Mouse (Mus musculus): ENCODE data around the gene Zfp831. TPM values are rescaled to one million over a fixed set of nuclear protein-coding genes. Genes with fewer than 3 reads are reported as not detected.

The Zfp831 gene
- total RNA-seq, 2 experiments from 2014 or later: 16.4 to 19.0 TPM

DNA sequence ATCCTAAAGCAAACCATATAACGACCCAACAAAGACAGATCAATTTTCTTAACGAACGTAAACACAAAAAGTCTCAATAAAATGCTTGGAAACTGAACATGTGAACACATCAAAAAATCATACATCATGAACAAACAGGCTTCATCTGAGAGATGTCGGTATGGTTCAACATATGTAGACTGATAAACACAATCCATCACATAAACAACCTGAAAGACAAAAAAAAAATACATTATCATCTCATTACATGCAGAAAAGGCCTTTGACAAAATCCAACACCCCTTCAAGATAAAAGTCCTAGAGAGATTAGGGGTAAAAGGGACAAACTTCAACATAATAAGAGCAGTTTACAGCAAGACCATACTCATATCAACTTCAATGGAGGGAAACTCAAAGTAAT, 74.5 kb downstream of the Zfp831 start:
- no peak for DNase-seq (ENCODE audit: low spot score in 2 of 2)

DNA sequence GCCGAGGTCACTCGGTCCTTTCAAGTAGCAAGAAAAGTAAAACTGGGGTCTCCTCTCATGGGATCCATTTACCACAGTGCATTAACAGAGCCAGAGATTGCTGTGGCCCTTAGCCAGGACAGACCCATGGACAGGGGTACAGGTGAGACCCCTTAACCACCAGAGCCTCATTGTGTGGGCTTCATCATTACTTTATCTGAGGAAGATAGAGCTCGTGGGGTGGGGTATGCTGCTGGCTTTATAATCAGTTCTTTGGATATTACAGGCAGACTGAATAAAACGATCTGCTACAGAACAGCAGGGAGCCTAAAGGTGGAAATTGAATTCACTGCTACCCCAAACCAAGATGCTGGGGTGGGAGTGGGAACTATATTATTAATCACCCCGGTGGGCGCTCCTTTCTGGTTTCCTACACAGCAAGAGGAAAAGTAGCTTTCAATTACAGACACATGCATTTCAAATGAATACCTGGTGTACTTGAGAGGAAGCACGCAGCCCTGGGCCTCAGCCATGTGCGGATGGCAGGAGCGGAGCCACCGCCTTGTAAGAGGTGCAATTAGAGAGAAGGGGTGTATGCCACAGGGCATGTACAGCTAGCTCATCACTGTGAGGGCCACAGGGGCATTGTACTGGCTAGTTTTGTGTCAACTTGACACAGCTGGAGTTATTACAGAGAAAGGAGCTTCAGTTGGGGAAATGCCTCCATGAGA, 83.9 kb downstream of the Zfp831 start:
- no peak for DNase-seq (ENCODE audit: low spot score in 2 of 2)

DNA sequence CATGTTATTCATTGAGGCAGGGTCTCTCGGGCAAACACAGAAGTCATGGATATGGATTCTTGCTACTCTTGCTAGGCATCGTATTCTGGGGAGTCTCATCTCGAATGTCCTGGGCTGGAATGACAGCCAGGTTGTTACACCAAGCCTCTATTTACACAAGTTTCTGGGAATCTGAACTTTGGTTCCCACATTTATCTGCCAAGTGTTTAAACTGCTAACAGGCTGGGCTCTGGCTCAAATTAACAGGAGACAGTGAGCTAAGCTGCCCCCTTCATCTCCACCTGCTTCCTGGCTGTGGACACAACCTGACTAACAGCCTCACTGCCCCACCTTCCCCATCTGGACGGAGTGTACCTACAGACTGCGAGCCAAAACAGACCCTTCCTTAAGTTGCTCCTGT, 88.6 kb downstream of the Zfp831 start:
- no peak for DNase-seq (ENCODE audit: low spot score in 2 of 2)

DNA sequence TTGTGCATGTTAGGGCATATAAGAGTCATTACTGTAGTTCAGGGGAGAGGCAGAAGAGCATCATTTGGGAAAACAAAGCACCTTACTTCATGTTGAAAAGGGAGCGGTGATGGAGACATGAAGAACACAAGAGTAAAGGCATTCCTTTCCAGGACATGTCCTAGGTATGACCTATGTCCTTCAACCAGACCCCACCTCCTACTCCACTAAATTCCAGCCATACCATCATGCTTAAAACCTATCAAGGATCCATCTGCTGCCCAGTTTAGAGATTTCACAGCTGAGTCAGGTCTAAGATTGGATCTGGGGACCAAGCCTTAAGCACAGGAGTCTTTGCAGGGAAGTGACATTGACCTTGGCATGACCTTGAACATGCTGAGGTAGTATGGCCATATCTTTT, 91.9 kb downstream of the Zfp831 start:
- DNase-seq (ENCODE audit: low spot score in 2 of 2): no peak

DNA sequence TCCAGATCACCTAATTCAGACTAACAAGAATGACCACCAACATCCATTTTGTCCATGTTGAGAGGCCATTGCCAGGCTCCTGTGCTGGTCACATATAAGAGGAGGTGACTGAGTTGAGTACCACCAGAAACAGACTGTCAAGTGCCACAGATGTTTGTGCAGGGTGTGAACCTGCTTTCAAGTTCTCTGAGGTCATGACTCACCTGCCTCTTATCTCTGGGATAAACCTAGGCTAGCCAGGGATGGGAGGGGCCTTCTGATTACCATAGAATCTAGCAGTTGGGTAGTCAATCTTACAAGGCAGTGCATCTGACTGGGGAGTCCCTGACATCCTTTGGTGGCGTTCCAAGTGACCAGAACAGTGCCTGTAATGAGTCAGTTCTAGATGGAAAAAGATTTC, 103.8 kb downstream of the Zfp831 start:
- DNase-seq (ENCODE audit: low spot score in 2 of 2): no peak

DNA sequence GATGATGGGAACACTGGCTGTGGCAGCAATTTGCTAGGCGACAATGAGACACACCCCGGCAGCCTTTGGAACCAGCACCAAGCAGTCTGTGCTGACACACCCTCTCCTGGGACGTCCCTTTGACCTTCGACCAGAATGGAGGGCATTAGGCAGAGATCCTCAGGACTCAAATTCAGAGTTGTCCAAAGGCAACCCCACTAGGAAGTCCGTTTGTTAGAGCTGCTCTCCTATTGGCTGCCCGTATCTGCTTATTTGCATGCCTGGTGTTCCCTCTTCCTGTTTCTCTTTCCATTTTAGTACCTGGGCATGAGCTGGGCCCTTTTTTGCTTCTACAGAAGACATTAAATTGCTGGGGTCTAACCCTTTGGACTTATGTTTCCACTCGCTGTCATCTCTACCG, 105.0 kb downstream of the Zfp831 start:
- DNase-seq (ENCODE audit: low spot score in 2 of 2): no peak

DNA sequence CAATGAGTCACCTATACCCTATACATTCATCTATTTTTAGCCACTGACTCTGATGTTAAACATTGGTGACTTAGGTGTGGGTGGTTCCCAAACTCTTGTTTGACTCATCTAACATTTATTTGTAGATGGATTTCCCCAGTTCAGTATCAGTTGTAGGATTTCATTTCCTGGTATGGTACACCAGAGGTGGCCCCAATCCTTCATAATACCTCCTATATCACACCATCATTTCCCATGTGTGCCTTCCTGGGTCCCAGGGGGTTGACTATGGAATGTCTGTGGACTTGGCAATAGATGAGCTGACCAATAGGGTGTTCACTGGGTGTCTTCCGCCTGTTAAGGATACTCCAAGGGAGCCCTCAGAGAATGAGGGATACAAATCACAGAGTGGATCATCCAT, 109.9 kb downstream of the Zfp831 start:
- no peak for DNase-seq (ENCODE audit: low spot score in 2 of 2)

DNA sequence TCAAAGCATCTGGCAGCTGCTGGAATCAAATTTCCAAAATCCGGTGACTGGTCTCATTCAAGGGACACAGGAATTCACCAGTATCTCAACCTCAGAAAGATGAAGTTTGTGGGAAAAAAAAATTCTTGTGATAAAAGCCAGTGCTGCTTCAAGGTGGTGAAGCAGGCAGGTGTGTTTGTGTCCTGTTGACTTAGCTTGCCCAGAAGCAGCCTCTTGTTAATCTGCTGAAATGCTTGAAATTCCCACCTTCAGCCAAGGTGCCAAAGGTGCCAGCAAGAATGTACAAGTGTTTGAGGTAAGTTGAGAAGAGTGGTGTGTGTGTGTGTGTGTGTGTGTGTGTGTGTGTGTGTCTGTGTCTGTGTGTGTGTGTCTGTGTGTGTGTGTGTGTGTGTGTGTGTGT, 110.9 kb downstream of the Zfp831 start:
- DNase-seq (ENCODE audit: low spot score in 2 of 2): no peak

DNA sequence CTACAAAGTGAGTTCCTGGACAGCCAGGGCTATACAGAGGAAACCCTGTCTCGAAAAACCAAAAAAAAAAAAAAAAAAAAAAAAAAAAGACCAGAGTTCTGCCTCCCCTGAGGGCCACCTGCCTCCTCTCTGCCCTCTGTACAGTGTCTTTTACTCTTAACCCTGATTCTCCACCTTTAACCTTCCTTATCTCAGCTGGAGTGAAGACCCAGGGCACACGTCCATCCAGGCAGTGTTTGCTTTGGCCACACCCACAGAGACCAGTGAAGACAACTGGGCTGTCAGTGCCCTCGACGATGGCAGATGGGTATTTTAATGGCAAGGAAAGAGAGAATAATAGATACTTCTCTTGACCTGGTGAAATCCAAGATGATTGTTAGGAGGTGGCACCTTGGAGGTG, 115.9 kb downstream of the Zfp831 start:
- DNase-seq (ENCODE audit: low spot score in 2 of 2): no peak

Other genes starting within 250 kb of the Zfp831 start
- gene Nelfcd, start 227.7 kb upstream of the Zfp831 start, total RNA-seq (2021): 10 to 100 TPM; 48.5 to 52.3 TPM
- gene Ctsz, start 204.5 kb upstream of the Zfp831 start, total RNA-seq (2021): 10 to 100 TPM; 39.6 to 45.7 TPM
- gene Tubb1, start 192.8 kb upstream of the Zfp831 start, total RNA-seq (2021): not detected
- gene Atp5e, start 179.4 kb upstream of the Zfp831 start, total RNA-seq (2021): 100 to 1,000 TPM; 311 to 338 TPM
- gene Prelid3b, start 170.5 kb upstream of the Zfp831 start, total RNA-seq (2021): 10 to 100 TPM; 51.7 to 57.5 TPM
- gene Edn3, start 117.1 kb downstream of the Zfp831 start, total RNA-seq (2021): 1 to 10 TPM; 4.3 to 5.9 TPM